Mouse (Mus musculus) cortical plate, adult 2 months (tissue): Measurements from ENCODE around the gene Lamb3.

Experiments
- CTCF ChIP-seq: fragments of 200-500 bp; IDR thresholded peaks from 2 replicates; pipeline ENCODE4 v1.5.1; 2011; ENCODE audit warnings: mild to moderate bottlenecking, control low read depth, low read length; ENCODE audit not compliant: insufficient read depth; ENCODE audit errors: extremely low read depth
- POLR2A ChIP-seq: fragments of 200-500 bp; IDR thresholded peaks from 2 replicates; pipeline ENCODE4 v1.6.1; 2011; ENCODE audit warnings: mild to moderate bottlenecking, low read length, control low read depth; ENCODE audit not compliant: insufficient read depth; ENCODE audit errors: extremely low read depth

DNA sequence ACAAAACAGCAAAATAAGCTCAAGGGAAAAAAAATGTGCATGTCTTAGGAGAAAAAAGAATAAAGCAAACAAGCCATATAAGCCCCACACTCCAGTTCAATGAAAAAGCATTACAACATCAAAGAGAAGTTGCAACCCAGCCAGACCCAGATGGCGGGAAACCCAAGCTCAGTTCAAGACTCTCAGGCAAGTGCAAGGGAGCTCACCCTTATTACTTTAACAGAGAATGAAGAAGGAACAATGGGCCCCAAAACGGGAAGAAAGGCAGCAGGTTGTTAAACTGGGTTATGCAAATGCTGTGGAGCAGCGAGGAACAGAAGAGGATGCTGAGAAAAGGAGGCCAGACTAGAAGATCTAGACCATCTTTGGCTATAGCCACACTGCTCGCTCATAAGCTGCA is 35.4 kb downstream of the Lamb3 start:
- TF ChIP-seq POLR2A, result no peak
- TF ChIP-seq CTCF, result no peak
